Mouse (Mus musculus) E14TG2a.4 (cell line): ENCODE measurements around the gene Dmrtc1a.
"Not testable (repeated sequence)": the region's sequence is repeated elsewhere in the genome, so short reads cannot be mapped to it uniquely, and the experiment has no call there.

Experiments
- H3K27me3 ChIP-seq: 2 replicates; pipeline ENCODE4 v1.6.1; 2014; ENCODE audit warnings: low read length, control low read depth; ENCODE audit not compliant: insufficient read depth
- H3K36me3 ChIP-seq: 2 replicates; pipeline ENCODE4 v1.6.1; 2014; ENCODE audit warnings: low read length, control low read depth; ENCODE audit not compliant: insufficient read depth
- H3K4me1 ChIP-seq: replicated peaks from 2 replicates; pipeline ENCODE4 v1.6.1; 2014; ENCODE audit warnings: low read depth, low read length, control low read depth
- H3K4me3 ChIP-seq: replicated peaks from 2 replicates; pipeline ENCODE4 v1.5.1; 2014; ENCODE audit warnings: mild to moderate bottlenecking, low read length
- H3K9me3 ChIP-seq: 2 replicates; pipeline ENCODE4 v1.6.1; 2014; ENCODE audit warnings: low read length, control low read depth
- CTCF ChIP-seq: conservative IDR thresholded peaks from 2 replicates; pipeline ENCODE4 v1.5.1; 2014; ENCODE audit warnings: low read length
- NANOG ChIP-seq: IDR thresholded peaks from 2 replicates; pipeline ENCODE4 v1.6.1; 2014; ENCODE audit warnings: borderline replicate concordance, low read length, mixed read lengths
- POU5F1 ChIP-seq: IDR thresholded peaks from 2 replicates; pipeline ENCODE4 v1.6.1; 2014; ENCODE audit warnings: low read length, borderline replicate concordance

The Dmrtc1a gene

GRCm38 (mm10) chrX:102867871-102868270, 40.6 kb downstream of the Dmrtc1a start, which contains the start of gene 1700031F05Rik:
TSS of gene 1700031F05Rik (minus strand) at chrX:102867971.
- Histone ChIP-seq H3K9me3 (no peaks in the 10 kb centered on the region), H3K4me3 (no peak within 1 kb of the TSS), H3K27me3 (no peaks in the 10 kb centered on the region), H3K4me1 (no peaks in the 10 kb centered on the region), H3K36me3 (no peaks in the 10 kb centered on the region)
- TF ChIP-seq POU5F1 (no peak), NANOG (no peak), CTCF (no peak)

- H3K4me3 ChIP-seq, H3K4me1 ChIP-seq, H3K36me3 ChIP-seq, H3K9me3 ChIP-seq, H3K27me3 ChIP-seq: not testable (repeated sequence)
Measured at GRCm38 (mm10) chrX:102854516-102854915, 54.0 kb downstream of the Dmrtc1a start, which contains the start of gene Dmrtc1c2. TSS of gene Dmrtc1c2 (minus strand) at chrX:102854616.
